Mouse (Mus musculus) common myeloid progenitor, adult 5-6 weeks (primary cell): ENCODE results near the gene Lypla2. TPM values are rescaled to one million over a fixed set of nuclear protein-coding genes. Genes with fewer than 3 reads are reported as not detected.

ENCODE experiments used
- ATAC-seq: replicated peaks from 2 replicates; pipeline ENCODE4 v1.8.0; 2016; ENCODE audit warnings: low read depth, mild to moderate bottlenecking, moderate TSS enrichment, inconsistent platforms; ENCODE audit not compliant: poor library complexity, severe bottlenecking
- total RNA-seq: library from RNA; stranded (forward); fragments of 200-1000, 187-1606 nt; gene quantifications from 2 replicates; pipeline ENCODE4 v1.2.3, GENCODE M21; 2017

Lypla2 gene
- total RNA-seq, 1 experiment from 2014 or later = 16.1 TPM

DNA sequence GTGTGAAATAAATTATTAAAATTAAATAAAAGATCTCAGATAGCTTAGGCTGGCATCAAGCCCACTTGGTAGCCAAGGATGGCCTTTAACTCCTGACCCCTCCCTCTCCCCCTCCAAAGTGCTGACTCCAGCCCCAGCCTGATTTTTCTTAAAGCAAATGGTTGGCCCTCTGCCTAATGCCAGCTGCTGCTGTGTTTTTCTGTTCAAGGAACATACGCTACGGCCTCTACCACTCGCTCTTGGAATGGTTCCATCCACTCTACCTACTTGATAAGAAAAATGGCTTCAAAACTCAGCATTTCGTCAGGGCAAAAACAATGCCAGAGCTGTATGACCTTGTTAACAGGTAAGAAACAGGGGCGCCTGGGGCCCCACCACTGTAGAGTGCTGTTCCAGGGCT, 47.1 kb downstream of the Lypla2 start:
- no peak for ATAC-seq

DNA sequence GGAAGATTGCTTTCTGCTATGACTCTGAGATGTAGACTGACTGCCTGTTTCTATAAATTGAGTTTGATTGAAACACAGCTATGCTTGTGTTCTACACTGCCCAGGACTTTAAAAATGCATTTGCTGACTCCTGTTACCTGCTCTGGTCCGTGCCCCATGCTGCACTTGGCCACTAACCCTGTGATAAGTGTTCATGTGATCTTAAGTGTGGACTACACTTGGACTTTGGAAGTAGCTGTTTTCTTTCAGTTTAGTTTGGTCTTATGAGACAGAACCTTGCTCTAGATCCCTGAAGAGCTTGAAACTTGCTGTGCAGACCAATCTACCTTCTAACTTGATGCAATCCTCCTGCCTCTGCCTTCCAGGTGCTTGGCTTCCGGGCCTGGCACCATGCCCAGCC, 48.0 kb downstream of the Lypla2 start:
- no peak for ATAC-seq

DNA sequence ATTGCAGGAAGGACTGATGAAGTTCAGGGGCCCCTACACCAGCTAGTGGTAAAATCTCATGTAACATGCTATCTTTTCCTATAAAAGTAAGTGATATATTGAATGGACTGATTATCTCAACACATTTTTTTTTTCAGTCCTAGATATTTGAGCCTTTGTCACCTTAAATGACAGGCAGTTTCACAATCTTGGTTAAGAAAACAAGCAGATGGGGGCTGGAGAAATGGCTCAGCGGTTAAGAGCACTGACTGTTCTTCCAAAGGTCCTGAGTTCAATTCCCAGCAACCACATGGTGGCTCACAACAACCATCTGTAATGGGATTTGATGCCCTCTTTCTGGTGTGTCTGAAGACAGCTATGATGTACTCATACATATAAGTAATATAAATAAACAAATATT, 50.2 kb downstream of the Lypla2 start:
- ATAC-seq = no peak

DNA sequence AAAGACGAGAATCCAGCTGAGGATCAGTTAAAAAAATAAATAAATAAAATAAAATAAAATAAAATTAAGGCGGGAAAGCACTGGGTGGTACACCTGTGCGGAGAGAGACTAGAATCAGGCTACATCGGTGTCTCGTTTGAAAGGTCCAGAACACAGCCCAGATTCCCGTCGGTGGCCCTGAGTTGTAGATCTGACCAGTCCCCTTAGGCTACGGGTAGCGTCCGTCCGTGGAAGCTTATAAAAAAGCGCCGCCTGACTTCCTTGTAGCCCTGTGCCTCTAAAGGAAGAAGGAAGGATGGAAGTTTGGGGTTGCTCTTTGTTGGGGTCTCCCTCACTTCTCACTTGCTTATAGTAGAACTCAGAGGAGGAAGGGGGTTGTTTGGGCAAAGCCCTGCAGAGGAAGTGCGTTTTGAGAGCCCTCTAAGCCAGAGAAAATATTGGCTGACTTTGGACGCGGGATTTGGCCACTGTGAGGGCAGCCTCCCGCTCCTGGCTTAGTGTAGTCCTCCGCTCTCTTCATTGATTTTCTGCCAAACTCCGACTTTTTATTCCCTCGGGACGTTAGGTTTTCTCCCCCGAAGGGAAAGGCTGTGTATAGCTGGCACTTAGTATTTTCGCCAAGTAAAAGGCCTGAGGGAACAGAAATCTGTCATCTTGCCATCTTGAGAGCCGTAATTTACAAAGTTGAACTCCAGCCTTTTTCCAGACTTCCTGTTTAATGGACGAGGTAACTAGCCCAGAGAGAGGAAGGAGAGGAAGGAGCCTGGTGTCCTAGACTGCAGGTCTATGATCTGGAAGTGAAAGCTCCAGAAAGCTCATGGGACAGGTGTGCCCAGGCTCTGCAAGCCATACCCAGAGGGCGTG, 50.9 kb downstream of the Lypla2 start:
- no peak for ATAC-seq

DNA sequence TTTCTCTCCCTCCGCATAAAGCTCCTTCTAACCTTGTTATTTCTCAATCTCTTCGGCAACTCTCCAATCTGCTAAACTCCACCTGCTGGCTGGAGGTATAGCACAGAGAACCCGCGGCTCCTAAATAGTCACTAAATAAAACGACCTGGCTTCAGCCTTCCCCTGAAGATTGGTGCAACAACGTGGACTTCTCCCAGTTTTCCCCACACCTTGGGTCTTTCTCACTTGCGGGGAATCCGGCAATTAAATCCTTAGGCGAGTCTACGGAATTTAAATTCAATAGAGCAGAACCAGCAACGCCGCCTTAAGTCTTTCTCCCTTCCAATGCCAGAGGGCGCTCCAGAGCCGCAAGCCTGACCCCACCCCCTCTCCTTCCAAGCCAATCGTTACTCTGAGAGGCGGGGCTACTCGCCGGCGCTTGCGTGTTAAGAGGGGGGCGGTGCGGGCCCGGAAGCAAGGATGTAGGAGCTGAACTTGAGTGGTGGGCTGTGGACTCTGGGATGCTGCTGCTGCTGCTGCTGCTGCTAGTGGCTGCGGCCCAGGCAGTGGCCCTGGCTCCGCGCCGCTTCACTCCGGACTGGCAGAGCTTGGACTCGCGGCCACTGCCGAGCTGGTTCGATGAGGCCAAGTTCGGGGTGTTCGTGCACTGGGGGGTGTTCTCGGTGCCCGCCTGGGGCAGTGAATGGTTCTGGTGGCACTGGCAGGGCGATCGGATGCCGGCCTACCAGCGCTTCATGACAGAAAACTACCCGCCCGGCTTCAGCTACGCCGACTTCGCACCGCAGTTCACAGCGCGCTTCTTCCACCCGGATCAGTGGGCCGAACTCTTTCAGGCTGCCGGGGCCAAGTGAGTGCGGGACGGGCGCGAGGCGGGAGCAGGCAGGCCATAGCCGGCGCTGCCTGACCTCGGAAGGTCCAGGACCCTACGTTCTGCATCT, 51.9 kb downstream of the Lypla2 start, which contains the start of gene Fuca1:
Gene Fuca1 (plus strand): TSS at position 432 of the 938 bp plus-strand sequence.
- peak; percentile 91 for ATAC-seq

DNA sequence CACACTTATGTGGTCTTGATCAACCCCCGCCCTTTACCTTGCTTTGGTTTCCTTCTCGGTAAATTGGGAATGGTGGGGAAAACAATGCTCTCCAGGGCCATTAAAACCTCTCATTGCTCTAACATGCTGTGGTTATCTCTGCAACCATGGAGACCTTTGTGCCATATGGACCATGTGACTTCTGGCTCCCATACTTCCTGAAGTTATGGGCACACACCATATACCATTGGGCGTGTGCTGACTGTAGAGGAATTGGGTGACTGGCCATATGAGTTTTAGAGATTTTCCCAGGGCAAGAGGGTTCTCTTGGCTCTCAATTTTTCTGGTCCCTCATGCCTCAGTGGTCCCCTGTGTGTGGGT, 53.2 kb downstream of the Lypla2 start:
- ATAC-seq = no peak

DNA sequence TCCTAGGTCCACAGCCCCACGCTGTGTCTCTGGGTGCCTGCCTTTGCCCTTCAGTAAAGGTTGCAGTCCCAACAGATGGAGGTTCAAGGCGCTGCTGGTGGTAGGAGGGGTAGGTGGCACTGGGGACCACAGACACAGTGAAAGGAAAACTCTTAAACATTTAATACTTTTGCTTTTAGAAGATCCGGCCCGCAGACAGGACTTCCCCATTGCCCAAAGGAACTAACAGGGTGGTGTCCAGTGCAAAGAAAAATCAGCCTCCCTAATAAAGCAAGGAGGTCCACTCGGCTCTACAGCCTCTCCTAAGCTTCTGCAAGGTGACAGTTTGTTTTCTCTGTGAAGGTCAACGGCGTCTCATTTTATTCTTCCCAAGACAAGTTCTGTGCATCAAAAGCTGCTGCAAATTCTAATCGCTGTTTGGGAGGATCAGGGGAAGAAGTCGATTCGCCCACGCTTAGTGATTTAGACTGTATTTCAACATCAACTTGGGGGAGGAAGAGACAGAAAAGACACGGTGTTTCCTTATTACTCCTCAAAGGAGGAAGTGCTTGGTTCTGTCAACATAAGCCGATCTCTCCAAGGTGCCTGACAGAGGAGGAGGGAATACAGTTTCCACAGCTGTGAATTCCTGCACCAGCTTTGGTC, 53.7 kb downstream of the Lypla2 start:
- ATAC-seq = peak; percentile 45

Other genes starting within 250 kb of the Lypla2 start
- not detected in 2 replicates for gene Il22ra1, start 244.5 kb downstream of the Lypla2 start, total RNA-seq
- gene Myom3, start 212.9 kb downstream of the Lypla2 start, total RNA-seq = not detected in 2 replicates
- gene Srsf10, start 116.9 kb downstream of the Lypla2 start, total RNA-seq = 292 and 303 TPM in 2 replicates
- 146 and 189 TPM in 2 replicates for gene Pnrc2, start 98.8 kb downstream of the Lypla2 start, total RNA-seq
- 9.4 and 10.9 TPM in 2 replicates for gene Cnr2, start 77.2 kb downstream of the Lypla2 start, total RNA-seq
- gene Fuca1, start 51.9 kb downstream of the Lypla2 start, total RNA-seq = 70.8 and 71.5 TPM in 2 replicates
- gene Hmgcl, start 26.2 kb downstream of the Lypla2 start, total RNA-seq = 23.8 and 48.2 TPM in 2 replicates
- 4.1 and 4.2 TPM in 2 replicates for gene Gale, start 8.9 kb downstream of the Lypla2 start, total RNA-seq
- 21.1 and 30.6 TPM in 2 replicates for gene Pithd1, start 14.6 kb upstream of the Lypla2 start, total RNA-seq
- gene Eloa, start 49.1 kb upstream of the Lypla2 start, total RNA-seq = 48.3 and 52.5 TPM in 2 replicates
- gene Rpl11, start 80.8 kb upstream of the Lypla2 start, total RNA-seq = 1,101 and 1,166 TPM in 2 replicates
- gene Id3, start 170.9 kb upstream of the Lypla2 start, total RNA-seq = 2.2 TPM in 1 of 2 replicates, not detected in the other
- gene E2f2, start 199.8 kb upstream of the Lypla2 start, total RNA-seq = 4.3 and 6.8 TPM in 2 replicates
- gene Asap3, start 233.7 kb upstream of the Lypla2 start, total RNA-seq = not detected in 2 replicates